Mouse (Mus musculus) left cerebral cortex, adult 9 months (tissue): ENCODE measurements around the gene Nt5c2.
A peak's percentile ranks its signal among the peaks of the same experiment; 100 is the strongest.

Experiments
- DNase-seq, 2 experiments: peaks; one replicate each; pipeline ENCODE4 v3.0.0; 2022; ENCODE audit warnings: low spot score in 2 of 2

Nt5c2 gene

GRCm38 (mm10) chr19:46928136-46928535 lies 86.8 kb downstream of the Nt5c2 start:
- DNase-seq, result no peak

- DNase-seq, result no peak
These were observed 88.0 kb downstream of the Nt5c2 start for GRCm38 (mm10) chr19:46926951-46927350.

GRCm38 (mm10) chr19:46926357-46926756 lies 88.6 kb downstream of the Nt5c2 start:
- no peak for DNase-seq

- DNase-seq, result no peak
These were observed 94.4 kb downstream of the Nt5c2 start for GRCm38 (mm10) chr19:46920571-46920970.

- DNase-seq, result no peak
These were observed 99.4 kb downstream of the Nt5c2 start for GRCm38 (mm10) chr19:46915406-46916080.

GRCm38 (mm10) chr19:46913626-46914025 lies 101.3 kb downstream of the Nt5c2 start:
- DNase-seq, result no peak

GRCm38 (mm10) chr19:46911492-46911891 lies 103.5 kb downstream of the Nt5c2 start:
- no peak for DNase-seq

- peak; percentile 57 to 58 for DNase-seq
These were observed 106.0 kb downstream of the Nt5c2 start for GRCm38 (mm10) chr19:46908977-46909376.

- DNase-seq, result no peak
These were observed 106.7 kb downstream of the Nt5c2 start for GRCm38 (mm10) chr19:46908207-46908606.

- no peak for DNase-seq
These were observed 109.0 kb downstream of the Nt5c2 start for GRCm38 (mm10) chr19:46905971-46906370.

- DNase-seq, result no peak
These were observed 109.6 kb downstream of the Nt5c2 start for GRCm38 (mm10) chr19:46905383-46905782.

- no peak for DNase-seq
These were observed 110.0 kb downstream of the Nt5c2 start for GRCm38 (mm10) chr19:46904907-46905306.

GRCm38 (mm10) chr19:46903379-46903778 lies 111.6 kb downstream of the Nt5c2 start:
- DNase-seq, result no peak

GRCm38 (mm10) chr19:46901323-46901722 lies 113.6 kb downstream of the Nt5c2 start:
- no peak for DNase-seq

- no peak for DNase-seq
These were observed 114.2 kb downstream of the Nt5c2 start for GRCm38 (mm10) chr19:46900786-46901185.

- DNase-seq, result no peak
These were observed 115.1 kb downstream of the Nt5c2 start for GRCm38 (mm10) chr19:46899871-46900270.

GRCm38 (mm10) chr19:46899306-46899705 lies 115.6 kb downstream of the Nt5c2 start:
- DNase-seq, result no peak

GRCm38 (mm10) chr19:46898222-46898621 lies 116.7 kb downstream of the Nt5c2 start:
- no peak for DNase-seq

GRCm38 (mm10) chr19:46897135-46897534 lies 117.8 kb downstream of the Nt5c2 start:
- DNase-seq, result no peak

- DNase-seq, result no peak
These were observed 121.5 kb downstream of the Nt5c2 start for GRCm38 (mm10) chr19:46893484-46893883.

GRCm38 (mm10) chr19:46892856-46893255 lies 122.1 kb downstream of the Nt5c2 start:
- DNase-seq, result no peak

- no peak for DNase-seq
These were observed 124.3 kb downstream of the Nt5c2 start for GRCm38 (mm10) chr19:46890657-46891056.

GRCm38 (mm10) chr19:46889666-46890065 lies 125.3 kb downstream of the Nt5c2 start:
- no peak for DNase-seq
